Mouse (Mus musculus): Measurements from ENCODE around the gene Gm4559.
"Not testable (repeated sequence)": the region's sequence is repeated elsewhere in the genome, so short reads cannot be mapped to it uniquely, and the experiment has no call there.

Gene Gm4559

GRCm38 (mm10) chr7:142278183-142278582 is 4.0 kb upstream of the Gm4559 start:
- in situ Hi-C loops (cut with MboI, MseI) = not testable (repeated sequence)

- in situ Hi-C loops (cut with MboI, MseI) = not testable (repeated sequence)
These were observed 15.9 kb downstream of the Gm4559 start, which contains the start of gene Gm2431 for GRCm38 (mm10) chr7:142258254-142258653. TSS of gene Gm2431 (minus strand) at chr7:142258354.

GRCm38 (mm10) chr7:142255517-142255916 is 18.6 kb downstream of the Gm4559 start:
- in situ Hi-C loops (cut with MboI, MseI) = no loop called here

- in situ Hi-C loops (cut with MboI, MseI) = loop anchor here (5.0 kb wide), 1 partner anchor 103 kb away; no protein-coding TSS in a partner anchor
These were observed 24.3 kb downstream of the Gm4559 start for GRCm38 (mm10) chr7:142249824-142250223.

- in situ Hi-C loops (cut with MboI, MseI) = no loop called here
These were observed 33.2 kb downstream of the Gm4559 start, which contains the start of gene Gm40460 for GRCm38 (mm10) chr7:142240978-142241377. TSS of gene Gm40460 (minus strand) at chr7:142241078.

GRCm38 (mm10) chr7:142231540-142231939 is 42.6 kb downstream of the Gm4559 start:
- in situ Hi-C loops (cut with MboI, MseI) = no loop called here

- in situ Hi-C loops (cut with MboI, MseI) = not testable (repeated sequence)
These were observed 44.3 kb downstream of the Gm4559 start, which contains the start of gene Krtap5-5 for GRCm38 (mm10) chr7:142229871-142230270. TSS of gene Krtap5-5 (minus strand) at chr7:142229971.

GRCm38 (mm10) chr7:142224518-142224917 is 49.6 kb downstream of the Gm4559 start:
- in situ Hi-C loops (cut with MboI, MseI) = no loop called here

Measured in regulatory T cell (primary cell).